Mouse (Mus musculus) intestine, embryonic 14.5 days (tissue): ENCODE measurements around the gene Cldn10. TPM values are rescaled to one million over a fixed set of nuclear protein-coding genes. Genes with fewer than 3 reads are reported as not detected.

Source experiments
- ATAC-seq: fragments of 200-750 bp; cut with Nextera tagmentation; replicated peaks from 2 replicates; pipeline ENCODE4 v1.8.0; 2017; ENCODE audit warnings: low read depth, moderate number of reproducible peaks, moderate TSS enrichment, moderate library complexity; ENCODE audit not compliant: low FRiP score, low TSS enrichment
- DNase-seq: peaks from one replicate; pipeline ENCODE4 v3.0.0-alpha.2; 2018; ENCODE audit warnings: low spot score
- H3K27ac ChIP-seq: fragments of 300-500 bp; sonication (generic); 2 replicates; pipeline ENCODE4 v1.5.1; 2014; ENCODE audit warnings: low read depth, mild to moderate bottlenecking, control low read depth
- H3K27me3 ChIP-seq: fragments of 300-500 bp; sonication (generic); replicated peaks from 2 replicates; pipeline ENCODE4 v1.6.1; 2014; ENCODE audit warnings: low read length, control low read depth; ENCODE audit not compliant: control insufficient read depth, insufficient read depth
- H3K36me3 ChIP-seq: fragments of 300-500 bp; sonication (generic); 2 replicates; pipeline ENCODE4 v1.6.1; 2014; ENCODE audit warnings: low read length, control low read depth; ENCODE audit not compliant: control insufficient read depth, insufficient read depth
- H3K4me1 ChIP-seq: fragments of 300-500 bp; sonication (generic); replicated peaks from 2 replicates; pipeline ENCODE4 v1.6.1; 2014; ENCODE audit warnings: low read length, control low read depth, mixed read lengths; ENCODE audit not compliant: control insufficient read depth, insufficient read depth
- H3K4me2 ChIP-seq: fragments of 300-500 bp; sonication (generic); 2 replicates; pipeline ENCODE4 v1.6.1; 2014; ENCODE audit warnings: low read length
- H3K4me3 ChIP-seq: fragments of 300-500 bp; sonication (generic); 2 replicates; pipeline ENCODE4 v1.5.1; 2014; ENCODE audit warnings: low read depth, low read length, control low read depth, mixed read lengths
- H3K9ac ChIP-seq: fragments of 300-500 bp; sonication (generic); 2 replicates; pipeline ENCODE4 v1.6.1; 2014; ENCODE audit warnings: mild to moderate bottlenecking, low read length
- H3K9me3 ChIP-seq: fragments of 300-500 bp; sonication (generic); 2 replicates; pipeline ENCODE4 v1.6.1; 2016; ENCODE audit warnings: low read length, control low read depth; ENCODE audit not compliant: control insufficient read depth
- WGBS: fragments of 180-500 bp; shearing (Covaris S2); extraction: QIAGEN DNeasy Blood & Tissue Kit; methylation state at CpG from one replicate; pipeline ENCODE4 v1.1.7; 2014; 5-methylcytosine and 5-hydroxymethylcytosine counted together
- polyA plus RNA-seq: library from polyadenylated mRNA; unstranded; fragments of >200 nt; fragmentation: Nextera tagmentation; extraction: Ambion mirVana; gene quantifications from 2 replicates; pipeline ENCODE4 v1.2.1, GENCODE M21; 2014

Cldn10 gene
- polyA plus RNA-seq, 1 experiment from 2014 or later: 14.2 TPM

DNA sequence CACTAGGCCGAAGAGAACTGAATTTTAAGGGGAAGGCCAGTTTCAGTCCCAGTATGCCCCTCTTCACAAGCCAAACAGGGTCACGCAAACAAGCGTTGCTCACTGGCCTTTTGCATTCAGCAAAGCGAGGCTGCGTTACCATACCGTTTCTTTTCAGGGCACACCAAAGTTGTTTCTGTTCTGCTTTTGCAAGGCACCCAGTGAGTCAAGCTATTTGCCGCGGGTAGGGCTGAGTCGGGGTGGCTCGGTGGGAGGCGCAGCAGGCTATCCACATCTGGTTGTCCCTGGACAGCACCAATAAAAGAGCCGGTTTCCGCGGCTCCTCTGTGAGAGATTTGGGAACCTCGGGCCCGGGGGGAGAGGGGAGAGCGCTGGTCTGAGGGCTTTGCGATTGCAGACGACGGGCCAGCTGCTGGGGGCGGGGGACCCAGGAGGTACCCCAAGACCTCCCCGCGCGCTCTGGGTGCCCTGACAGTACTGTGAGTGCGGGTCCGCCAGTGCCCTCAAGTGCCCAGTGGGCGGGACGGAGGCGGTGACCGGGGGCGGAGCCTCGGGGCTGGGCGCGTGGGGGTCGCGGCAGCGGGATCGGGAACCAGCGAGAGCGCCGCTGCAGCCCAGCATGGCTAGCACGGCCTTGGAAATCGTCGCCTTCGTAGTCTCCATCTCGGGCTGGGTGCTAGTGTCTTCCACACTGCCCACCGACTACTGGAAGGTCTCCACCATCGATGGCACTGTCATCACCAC is 66.8 kb downstream of the Cldn10 start:
- Histone ChIP-seq H3K27me3 (peaks cover 13% of the 10 kb centered on the region; the same call in 1 of the 2 replicates), H3K27ac (no peak overlapping the region), H3K4me3 (peak overlapping the region; percentile 50), H3K4me1 (no peaks in the 10 kb centered on the region), H3K4me2 (peak overlapping the region; percentile 100), H3K9me3 (no peaks in the 10 kb centered on the region), H3K36me3 (no peaks in the 10 kb centered on the region), H3K9ac (peak overlapping the region; percentile 45)
- DNase-seq: peak; percentile 81
- 2% methylated on average over 48 of the region's 48 CpGs for WGBS
- ATAC-seq: peak; percentile 71

DNA sequence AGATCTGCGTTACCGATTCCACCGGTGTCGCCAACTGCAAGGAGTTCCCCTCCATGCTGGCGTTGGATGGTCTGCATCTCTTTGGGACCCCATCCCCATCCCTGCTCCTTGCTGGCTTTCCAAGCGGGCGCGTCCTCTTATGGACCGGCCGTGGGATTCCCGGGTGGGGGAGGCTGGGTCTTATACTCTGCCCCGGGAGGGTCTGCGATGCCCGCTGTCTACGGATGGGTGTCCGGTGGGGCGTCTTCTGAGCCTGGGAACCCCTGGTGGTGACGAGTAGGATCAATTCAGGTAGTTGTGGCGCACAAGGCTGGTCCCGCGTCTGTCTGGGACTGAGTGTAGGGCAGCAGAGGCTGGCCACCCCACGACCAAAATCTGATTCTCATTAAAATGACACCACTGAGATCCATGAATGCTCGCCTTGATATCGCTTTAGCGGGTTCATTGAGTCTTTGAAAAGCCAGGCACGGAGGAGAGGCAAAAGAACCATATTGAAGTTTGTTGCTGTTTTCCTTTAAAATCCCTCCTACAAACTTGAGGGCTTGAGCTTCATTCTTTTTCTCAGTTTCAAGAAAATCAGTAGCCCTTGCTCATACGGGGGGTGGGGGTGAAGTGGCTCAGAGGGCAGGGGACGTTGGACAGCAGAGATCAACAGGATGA is 67.6 kb downstream of the Cldn10 start:
- Histone ChIP-seq H3K4me1 (no peaks in the 10 kb centered on the region), H3K4me2 (peak overlapping the region; percentile 100), H3K27ac (no peak overlapping the region), H3K9ac (peak overlapping the region; percentile 45), H3K27me3 (peaks cover 13% of the 10 kb centered on the region; the same call in 1 of the 2 replicates), H3K9me3 (no peaks in the 10 kb centered on the region), H3K4me3 (peak overlapping the region; percentile 50), H3K36me3 (no peaks in the 10 kb centered on the region)
- peak; percentile 47; the same call in 1 of the 2 replicates for ATAC-seq
- DNase-seq: peak; percentile 59
- WGBS: 1% methylated on average over 28 of the region's 28 CpGs

DNA sequence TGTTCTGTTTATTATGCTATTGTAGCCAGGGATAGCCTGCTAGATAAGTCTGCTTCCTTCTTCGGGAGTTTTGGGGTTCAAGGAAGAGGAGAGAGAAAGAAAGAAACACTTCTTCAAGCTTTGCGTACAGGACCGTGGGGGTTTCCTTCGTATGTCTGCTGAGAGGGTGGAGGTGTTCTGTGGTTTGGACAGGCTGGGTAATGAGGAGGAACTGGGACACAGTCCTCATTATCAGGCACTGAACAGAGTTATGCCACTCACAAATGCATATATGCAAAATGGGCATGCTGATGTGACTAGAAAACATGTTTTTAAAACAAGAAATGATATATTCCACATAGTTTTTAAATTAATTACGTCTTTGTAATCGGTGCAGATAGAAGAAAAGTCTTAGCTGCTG is 68.9 kb downstream of the Cldn10 start:
- H3K9ac ChIP-seq: no peak overlapping the region
- H3K27me3 ChIP-seq: peaks cover 13% of the 10 kb centered on the region; the same call in 1 of the 2 replicates
- H3K4me3 ChIP-seq: no peak overlapping the region
- H3K27ac ChIP-seq: no peak overlapping the region
- WGBS: 83% methylated on average over 6 of the region's 6 CpGs
- no peaks in the 10 kb centered on the region for H3K4me1 ChIP-seq
- no peaks in the 10 kb centered on the region for H3K9me3 ChIP-seq
- H3K4me2 ChIP-seq: no peak overlapping the region
- ATAC-seq (no peak), DNase-seq (no peak)
- no peaks in the 10 kb centered on the region for H3K36me3 ChIP-seq

DNA sequence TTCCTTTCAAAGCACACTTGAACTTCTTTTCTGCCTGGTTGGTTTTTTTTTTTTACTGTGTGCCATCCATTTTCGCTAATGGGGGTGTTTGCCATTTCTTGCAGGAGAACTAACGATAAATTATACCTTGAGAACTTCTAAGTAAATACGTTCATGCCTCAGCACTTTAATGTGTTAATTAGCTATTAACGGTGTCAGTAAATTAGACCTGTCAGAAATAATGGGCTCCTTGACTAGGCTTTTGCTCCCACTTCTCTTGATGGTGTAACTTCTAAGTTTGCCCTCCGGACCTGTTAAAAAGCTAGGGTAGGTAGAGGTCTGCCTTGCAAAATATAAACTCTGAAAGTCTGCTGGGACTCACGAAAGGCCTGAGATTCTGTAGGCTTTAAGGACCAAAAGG is 70.6 kb downstream of the Cldn10 start:
- Histone ChIP-seq H3K4me2 (no peak overlapping the region), H3K9me3 (no peaks in the 10 kb centered on the region), H3K27ac (no peak overlapping the region), H3K4me1 (no peaks in the 10 kb centered on the region), H3K9ac (no peak overlapping the region), H3K36me3 (no peaks in the 10 kb centered on the region), H3K27me3 (peaks cover 13% of the 10 kb centered on the region; the same call in 1 of the 2 replicates), H3K4me3 (no peak overlapping the region)
- ATAC-seq: no peak
- no peak for DNase-seq
- 55% methylated on average over 6 of the region's 6 CpGs for WGBS

DNA sequence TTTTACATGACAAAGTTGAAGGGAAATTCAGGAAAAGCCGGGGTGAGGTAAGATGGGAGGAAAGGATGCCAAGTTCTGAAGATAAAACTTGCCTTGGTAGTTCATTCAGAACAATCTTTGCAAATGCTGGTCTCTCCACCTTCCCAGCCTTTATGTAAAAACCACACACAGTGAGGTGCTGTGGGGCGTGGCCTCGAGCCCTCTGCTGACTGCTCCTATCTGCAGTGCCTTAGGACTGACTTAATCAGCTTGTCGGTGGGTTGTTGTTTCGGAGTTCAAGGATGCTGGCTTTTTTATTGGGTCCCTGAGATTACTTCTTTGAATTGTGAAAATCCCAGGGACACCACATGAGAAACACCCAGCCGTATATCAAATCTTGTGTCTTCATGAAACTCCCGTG is 74.5 kb downstream of the Cldn10 start:
- ATAC-seq (no peak), DNase-seq (no peak)
- no peaks in the 10 kb centered on the region for H3K36me3 ChIP-seq
- 54% methylated on average over 7 of the region's 7 CpGs for whole genome bisulfite sequencing
- no peaks in the 10 kb centered on the region for H3K27me3 ChIP-seq
- no peak overlapping the region for H3K4me3 ChIP-seq
- no peak overlapping the region for H3K27ac ChIP-seq
- H3K4me2 ChIP-seq: no peak overlapping the region
- H3K4me1 ChIP-seq: no peaks in the 10 kb centered on the region
- no peak overlapping the region for H3K9ac ChIP-seq
- H3K9me3 ChIP-seq: no peaks in the 10 kb centered on the region

DNA sequence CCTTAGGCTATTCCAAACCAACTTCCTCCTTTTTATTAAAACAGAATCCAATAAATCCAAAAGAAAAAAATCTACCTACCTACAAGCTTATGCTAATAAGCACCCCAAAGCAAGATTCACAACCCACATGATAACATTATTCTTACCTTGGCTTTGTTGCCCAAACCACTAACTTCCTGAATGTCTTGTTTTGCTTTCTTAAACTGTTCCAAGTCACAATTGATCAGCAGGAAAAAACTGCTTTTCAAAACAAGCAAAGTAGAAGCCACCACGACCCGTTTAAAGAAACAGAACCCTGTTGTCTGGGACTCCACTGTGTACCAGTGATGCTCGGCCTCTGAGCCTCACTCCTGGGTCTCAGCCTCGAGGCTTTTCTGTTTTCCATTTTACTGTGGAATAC is 77.2 kb downstream of the Cldn10 start:
- ATAC-seq (no peak), DNase-seq (no peak)
- WGBS: 59% methylated on average over 4 of the region's 4 CpGs
- Histone ChIP-seq H3K4me3 (no peak overlapping the region), H3K9me3 (no peaks in the 10 kb centered on the region), H3K27ac (no peak overlapping the region), H3K4me2 (no peak overlapping the region), H3K4me1 (no peaks in the 10 kb centered on the region), H3K9ac (no peak overlapping the region), H3K36me3 (no peaks in the 10 kb centered on the region), H3K27me3 (no peaks in the 10 kb centered on the region)

DNA sequence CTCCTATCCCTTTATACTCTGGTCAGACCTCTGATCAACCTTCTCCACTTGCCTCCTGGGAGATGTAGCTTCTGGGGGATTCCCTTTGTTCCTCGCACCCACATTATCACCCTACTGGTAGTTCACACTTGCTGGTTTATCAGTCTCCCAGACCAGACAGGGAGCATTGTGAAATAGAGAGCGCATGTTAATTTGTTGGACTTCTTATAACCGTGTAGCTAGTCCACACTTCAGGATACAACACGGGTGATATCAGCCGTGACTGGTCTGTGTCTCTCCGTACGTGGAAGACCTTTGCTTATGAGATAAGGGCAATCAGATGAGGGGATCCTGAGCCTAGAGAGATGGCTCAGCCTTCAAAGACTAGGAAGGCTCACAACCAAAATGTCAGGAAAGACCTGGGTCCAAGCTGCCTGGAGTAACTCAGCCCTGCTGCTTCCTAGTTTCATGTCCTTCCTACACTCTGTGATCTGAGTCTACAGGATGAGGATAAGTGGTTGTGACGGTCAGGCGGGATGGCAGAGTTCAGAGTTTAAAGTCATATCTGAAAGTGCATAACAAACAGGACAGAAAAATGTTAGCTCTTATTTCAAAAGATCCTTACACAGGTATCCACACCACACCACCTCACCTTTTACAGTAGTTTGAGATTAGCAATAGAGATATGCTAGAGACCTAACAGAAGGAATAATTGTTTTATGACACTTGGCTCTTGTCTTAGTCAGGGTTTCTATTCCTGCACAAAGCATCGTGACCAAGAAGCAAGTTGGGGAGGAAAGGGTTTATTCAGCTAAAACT is 78.5 kb downstream of the Cldn10 start:
- H3K4me1 ChIP-seq: no peaks in the 10 kb centered on the region
- no peak overlapping the region for H3K4me2 ChIP-seq
- H3K4me3 ChIP-seq: no peak overlapping the region
- no peak for ATAC-seq
- no peak overlapping the region for H3K27ac ChIP-seq
- H3K27me3 ChIP-seq: no peaks in the 10 kb centered on the region
- H3K9me3 ChIP-seq: no peaks in the 10 kb centered on the region
- no peaks in the 10 kb centered on the region for H3K36me3 ChIP-seq
- 71% methylated on average over 10 of the region's 10 CpGs for WGBS
- DNase-seq: no peak
- no peak overlapping the region for H3K9ac ChIP-seq

DNA sequence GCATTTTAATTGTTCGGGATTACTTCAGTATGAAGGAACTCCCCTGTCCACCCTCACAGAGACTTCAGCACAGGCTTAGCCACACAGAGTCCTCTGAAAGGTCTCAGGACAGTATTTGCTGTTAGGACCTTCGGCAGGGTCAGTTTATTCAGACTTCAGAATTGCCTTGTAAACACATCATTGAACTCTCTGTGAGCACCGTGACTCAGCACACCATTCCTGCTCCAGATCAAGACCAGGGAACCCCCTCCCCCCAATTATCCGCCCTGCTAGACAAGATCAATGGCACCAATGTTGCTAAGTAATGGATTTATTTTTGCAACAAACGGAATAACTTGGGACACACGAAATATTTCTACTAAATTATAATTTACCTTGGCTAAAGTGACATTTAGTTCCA is 79.7 kb downstream of the Cldn10 start:
- H3K4me1 ChIP-seq: no peaks in the 10 kb centered on the region
- no peaks in the 10 kb centered on the region for H3K36me3 ChIP-seq
- no peaks in the 10 kb centered on the region for H3K9me3 ChIP-seq
- H3K4me2 ChIP-seq: no peak overlapping the region
- H3K9ac ChIP-seq: no peak overlapping the region
- ATAC-seq (no peak), DNase-seq (no peak)
- H3K27ac ChIP-seq: no peak overlapping the region
- 53% methylated on average over 6 of the region's 6 CpGs for WGBS
- no peak overlapping the region for H3K4me3 ChIP-seq
- H3K27me3 ChIP-seq: no peaks in the 10 kb centered on the region
